Mouse (Mus musculus): Measurements from ENCODE around the gene Sestd1. TPM values are rescaled to one million over a fixed set of nuclear protein-coding genes. Genes with fewer than 3 reads are reported as not detected.
A peak's percentile ranks its signal among the peaks of the same experiment; 100 is the strongest.

Gene Sestd1
- total and polyA plus RNA-seq, 2 experiments from 2014 or later: 28.1 to 59.9 TPM

DNA sequence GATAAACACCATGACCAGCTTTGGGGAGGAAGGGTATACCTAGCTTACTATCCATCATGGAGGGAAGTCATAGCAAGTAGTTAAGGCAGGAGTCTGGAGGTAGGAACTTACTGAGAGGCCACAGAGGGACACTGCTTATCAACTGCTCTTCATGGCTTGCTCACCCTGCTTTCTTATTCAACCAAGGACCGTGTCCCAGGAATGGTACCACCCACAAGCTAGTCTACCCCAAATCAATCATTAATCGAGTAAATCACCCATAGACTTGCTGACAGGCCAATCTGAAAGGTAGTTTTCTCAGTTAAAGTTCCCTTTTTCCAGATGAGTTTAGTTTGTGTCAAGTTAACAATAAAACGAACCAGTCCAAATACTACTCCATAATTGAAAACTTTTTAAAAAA lies 117.0 kb downstream of the Sestd1 start:
- Histone ChIP-seq H3K27ac (ENCODE audit: low read depth, low read length) (no peak overlapping the region), H3K9ac (no peak overlapping the region), H3K4me2 (ENCODE audit: low read depth) (no peak overlapping the region), H3K27me3 (ENCODE audit: insufficient read depth, low read length) (no peaks in the 10 kb centered on the region), H3K4me1 (ENCODE audit: insufficient read depth) (no peaks in the 10 kb centered on the region), H3K4me3 (ENCODE audit: low read depth, low read length) (no peak overlapping the region), H3K9me3 (ENCODE audit: low read length) (no peaks in the 10 kb centered on the region), H3K36me3 (ENCODE audit: insufficient read depth) (no peaks in the 10 kb centered on the region)
- ATAC-seq (no peak), DNase-seq (no peak)
- 90% methylated on average over 3 of the region's 3 CpGs for WGBS
- TF ChIP-seq CTCF (IDR thresholded peaks at IDR 0.05; ENCODE audit: low read depth): no peak

DNA sequence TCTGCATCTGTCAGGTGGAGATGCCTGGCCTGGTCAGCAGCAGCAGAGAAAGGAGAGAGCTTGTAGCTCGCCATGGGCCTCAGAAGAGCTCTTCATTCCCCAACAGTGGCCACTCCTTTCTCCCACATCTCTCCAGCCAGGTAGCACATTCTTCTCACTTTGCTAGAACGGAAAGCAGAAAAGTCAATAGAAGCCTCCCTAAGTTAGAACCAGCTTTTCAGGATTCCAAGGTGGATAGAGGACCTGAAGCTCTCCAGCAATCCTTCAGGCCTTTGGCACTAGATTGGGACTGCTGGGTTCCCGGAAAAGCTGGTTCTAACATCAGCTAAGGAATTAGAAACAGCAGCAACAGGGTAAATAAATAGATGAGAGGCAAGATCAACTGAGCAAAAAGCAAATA lies 118.3 kb downstream of the Sestd1 start:
- H3K4me3 ChIP-seq (ENCODE audit: low read depth, low read length): no peak overlapping the region
- ATAC-seq (no peak), DNase-seq (no peak)
- no peaks in the 10 kb centered on the region for H3K27me3 ChIP-seq (ENCODE audit: insufficient read depth, low read length)
- no peak overlapping the region for H3K4me2 ChIP-seq (ENCODE audit: low read depth)
- H3K36me3 ChIP-seq (ENCODE audit: insufficient read depth): no peaks in the 10 kb centered on the region
- no peak overlapping the region for H3K9ac ChIP-seq
- no peak for TF ChIP-seq CTCF (IDR thresholded peaks at IDR 0.05; ENCODE audit: low read depth)
- 99% methylated on average over 3 of the region's 3 CpGs for WGBS
- H3K9me3 ChIP-seq (ENCODE audit: low read length): no peaks in the 10 kb centered on the region
- no peak overlapping the region for H3K27ac ChIP-seq (ENCODE audit: low read depth, low read length)
- no peaks in the 10 kb centered on the region for H3K4me1 ChIP-seq (ENCODE audit: insufficient read depth)

DNA sequence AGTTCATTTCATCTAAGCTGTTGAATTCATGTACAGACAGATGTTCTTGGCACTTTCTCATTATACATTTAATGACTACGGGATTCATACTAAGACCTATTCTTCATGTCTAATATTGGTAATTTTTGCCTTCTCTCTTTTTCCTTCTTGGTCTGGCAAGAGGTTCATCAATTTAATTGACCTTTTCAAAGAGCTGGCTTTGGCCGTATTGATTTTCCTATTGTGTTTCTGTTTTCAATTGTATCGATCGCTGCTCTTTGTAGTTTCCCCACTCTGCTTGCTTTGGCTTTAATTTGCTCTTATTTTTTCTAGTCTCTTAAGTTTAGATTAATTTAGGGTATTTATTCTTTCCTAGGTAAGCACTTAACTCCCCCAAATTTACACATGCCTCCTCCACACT lies 122.8 kb downstream of the Sestd1 start:
- Histone ChIP-seq H3K27me3 (ENCODE audit: insufficient read depth, low read length) (no peaks in the 10 kb centered on the region), H3K36me3 (ENCODE audit: insufficient read depth) (no peaks in the 10 kb centered on the region), H3K9ac (no peak overlapping the region), H3K4me1 (ENCODE audit: insufficient read depth) (no peaks in the 10 kb centered on the region), H3K9me3 (ENCODE audit: low read length) (no peaks in the 10 kb centered on the region), H3K27ac (ENCODE audit: low read depth, low read length) (no peak overlapping the region), H3K4me2 (ENCODE audit: low read depth) (no peak overlapping the region), H3K4me3 (ENCODE audit: low read depth, low read length) (no peak overlapping the region)
- 90% methylated on average over 4 of the region's 4 CpGs for WGBS
- no peak for ATAC-seq
- no peak for DNase-seq
- no peak for TF ChIP-seq CTCF (IDR thresholded peaks at IDR 0.05; ENCODE audit: low read depth)

DNA sequence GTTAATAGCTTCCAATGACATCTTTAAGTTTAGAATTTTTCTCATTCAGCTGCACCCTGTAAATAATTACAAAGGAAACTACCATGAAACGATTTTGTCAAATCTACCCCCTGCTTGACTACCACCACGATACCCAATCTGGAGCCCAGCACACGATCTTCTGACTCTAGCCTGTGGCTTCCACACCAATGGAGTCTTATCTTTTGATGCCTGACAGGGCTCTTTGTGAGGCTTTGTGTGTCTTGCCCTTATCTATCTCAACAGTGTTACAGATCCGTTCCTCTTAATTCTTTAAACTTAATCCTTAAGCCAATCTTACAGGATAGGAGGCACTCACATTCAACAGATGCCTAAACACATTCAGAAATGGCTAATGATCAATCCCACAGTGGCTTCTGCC lies 126.3 kb downstream of the Sestd1 start:
- TF ChIP-seq CTCF (IDR thresholded peaks at IDR 0.05; ENCODE audit: low read depth): no peak
- Histone ChIP-seq H3K27ac (ENCODE audit: low read depth, low read length) (no peak overlapping the region), H3K27me3 (ENCODE audit: insufficient read depth, low read length) (no peaks in the 10 kb centered on the region), H3K36me3 (ENCODE audit: insufficient read depth) (no peaks in the 10 kb centered on the region), H3K4me2 (ENCODE audit: low read depth) (no peak overlapping the region), H3K4me1 (ENCODE audit: insufficient read depth) (peaks cover 6% of the 10 kb centered on the region; the same call in 1 of the 2 replicates), H3K9me3 (ENCODE audit: low read length) (no peaks in the 10 kb centered on the region), H3K4me3 (ENCODE audit: low read depth, low read length) (no peak overlapping the region), H3K9ac (no peak overlapping the region)
- DNase-seq (no peak), ATAC-seq (no peak)
- WGBS: 57% methylated on average over 4 of the region's 4 CpGs

DNA sequence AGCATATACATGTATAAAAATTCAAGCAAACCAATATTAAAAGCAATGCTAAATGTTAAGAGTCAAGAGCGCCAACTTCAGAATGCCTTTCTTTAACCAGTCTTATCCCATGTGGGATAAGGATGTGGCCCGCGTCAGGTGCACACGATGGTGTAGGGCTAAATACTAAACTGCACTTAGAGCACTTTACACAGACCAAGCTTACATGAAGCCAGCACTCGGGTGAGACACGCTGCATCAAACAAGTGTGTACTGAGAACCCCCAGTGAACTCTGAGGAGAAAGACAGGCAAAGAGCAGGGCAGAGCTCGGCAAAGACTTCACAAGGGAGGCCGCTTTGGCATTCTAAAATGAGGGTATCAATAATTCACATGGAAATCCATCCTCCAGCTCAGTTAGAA lies 129.1 kb downstream of the Sestd1 start:
- Histone ChIP-seq H3K27me3 (ENCODE audit: insufficient read depth, low read length) (no peaks in the 10 kb centered on the region), H3K36me3 (ENCODE audit: insufficient read depth) (no peaks in the 10 kb centered on the region), H3K4me2 (ENCODE audit: low read depth) (no peak overlapping the region), H3K27ac (ENCODE audit: low read depth, low read length) (no peak overlapping the region), H3K4me3 (ENCODE audit: low read depth, low read length) (no peak overlapping the region), H3K4me1 (ENCODE audit: insufficient read depth) (peaks cover 10% of the 10 kb centered on the region; the same call in 1 of the 2 replicates), H3K9me3 (ENCODE audit: low read length) (no peaks in the 10 kb centered on the region), H3K9ac (no peak overlapping the region)
- WGBS: 96% methylated on average over 8 of the region's 8 CpGs
- ATAC-seq: no peak
- no peak for TF ChIP-seq CTCF (IDR thresholded peaks at IDR 0.05; ENCODE audit: low read depth)
- no peak for DNase-seq

GRCm38 (mm10) chr2:77149576-77149975 lies 130.8 kb downstream of the Sestd1 start:
- no peak overlapping the region for H3K9ac ChIP-seq
- no peaks in the 10 kb centered on the region for H3K27me3 ChIP-seq (ENCODE audit: insufficient read depth, low read length)
- H3K4me3 ChIP-seq (ENCODE audit: low read depth, low read length): no peak overlapping the region
- no peak for TF ChIP-seq CTCF (IDR thresholded peaks at IDR 0.05; ENCODE audit: low read depth)
- no peaks in the 10 kb centered on the region for H3K36me3 ChIP-seq (ENCODE audit: insufficient read depth)
- 29% methylated on average over 2 of the region's 2 CpGs for WGBS
- H3K27ac ChIP-seq (ENCODE audit: low read depth, low read length): no peak overlapping the region
- DNase-seq (no peak), ATAC-seq (peak; percentile 32; the same call in 1 of the 2 replicates)
- H3K4me1 ChIP-seq (ENCODE audit: insufficient read depth): peaks cover 10% of the 10 kb centered on the region; the same call in 1 of the 2 replicates
- H3K4me2 ChIP-seq (ENCODE audit: low read depth): no peak overlapping the region
- no peaks in the 10 kb centered on the region for H3K9me3 ChIP-seq (ENCODE audit: low read length)

DNA sequence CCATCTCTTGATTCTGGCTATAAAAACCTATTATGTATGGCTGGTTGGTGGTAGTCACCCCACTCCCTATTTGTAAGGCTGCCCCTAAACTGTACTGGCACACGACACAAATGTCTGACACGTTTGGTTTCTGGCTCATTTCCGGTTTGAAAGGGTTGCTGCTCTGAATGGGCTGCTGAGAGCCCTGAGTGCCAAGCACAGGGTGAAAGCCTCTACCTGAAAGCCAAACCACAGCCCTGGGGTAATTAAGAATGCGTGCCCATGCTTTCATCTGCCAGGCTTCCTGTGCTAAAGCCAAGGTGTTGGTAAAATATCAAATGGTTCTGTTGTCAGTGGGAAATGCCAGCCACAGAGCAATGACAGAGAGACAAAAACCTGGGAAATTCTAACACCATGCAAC lies 132.2 kb downstream of the Sestd1 start:
- DNase-seq (peak; percentile 21), ATAC-seq (peak; percentile 40; the same call in 1 of the 2 replicates)
- Histone ChIP-seq H3K27me3 (ENCODE audit: insufficient read depth, low read length) (no peaks in the 10 kb centered on the region), H3K4me2 (ENCODE audit: low read depth) (no peak overlapping the region), H3K9me3 (ENCODE audit: low read length) (no peaks in the 10 kb centered on the region), H3K9ac (no peak overlapping the region), H3K36me3 (ENCODE audit: insufficient read depth) (no peaks in the 10 kb centered on the region), H3K4me3 (ENCODE audit: low read depth, low read length) (no peak overlapping the region), H3K4me1 (ENCODE audit: insufficient read depth) (peaks cover 10% of the 10 kb centered on the region; the same call in 1 of the 2 replicates), H3K27ac (ENCODE audit: low read depth, low read length) (no peak overlapping the region)
- no peak for TF ChIP-seq CTCF (IDR thresholded peaks at IDR 0.05; ENCODE audit: low read depth)
- 30% methylated on average over 4 of the region's 4 CpGs for WGBS
